Mouse (Mus musculus): ENCODE data around the gene Prm2. TPM values are rescaled to one million over a fixed set of nuclear protein-coding genes. Genes with fewer than 3 reads are reported as not detected.

The Prm2 gene
- total RNA-seq, 2 experiments from 2014 or later: not detected

GRCm38 (mm10) chr16:10749824-10750223 lies 46.1 kb downstream of the Prm2 start:
- peak; percentile 19 to 26 for DNase-seq (ENCODE audit: low spot score in 2 of 2)
- intact Hi-C loops (cut with DNase I): no loop called here

- DNase-seq (ENCODE audit: low spot score in 2 of 2): no peak
- intact Hi-C loops (cut with DNase I): no loop called here
These were observed 46.7 kb downstream of the Prm2 start for GRCm38 (mm10) chr16:10749226-10749625.

Other genes with a start within 250 kb of the Prm2 start
- 1 to 10 TPM in 1 of 2 experiments, under 1 TPM in 1; 0.52 to 1.0 TPM for gene Socs1, start 10.6 kb downstream of the Prm2 start, total RNA-seq (2021)
- not detected for gene Tnp2, start 7.5 kb downstream of the Prm2 start, total RNA-seq (2021)
- not detected for gene Prm3, start 5.2 kb downstream of the Prm2 start, total RNA-seq (2021)
- gene Prm1, start 9.7 kb upstream of the Prm2 start, total RNA-seq (2021): not detected
- gene Gm11172, start 16.8 kb upstream of the Prm2 start, total RNA-seq (2021): not detected
- under 1 TPM; 0.18 to 0.25 TPM for gene Rmi2, start 38.9 kb upstream of the Prm2 start, total RNA-seq (2021)

All from left cerebral cortex, postnatal 36 days (tissue).